Mouse (Mus musculus) lung, adult 2 months (tissue): ENCODE measurements around the gene Acoxl. TPM values are rescaled to one million over a fixed set of nuclear protein-coding genes. Genes with fewer than 3 reads are reported as not detected.

ENCODE experiments used
- DNase-seq: peaks from one replicate; pipeline ENCODE4 v3.0.0; 2022
- H3K4me1 ChIP-seq: fragments of 200-500 bp; 2 replicates; pipeline ENCODE4 v1.6.1; 2011; ENCODE audit warnings: low read length; ENCODE audit not compliant: control insufficient read depth, insufficient read depth
- H3K4me3 ChIP-seq: fragments of 200-500 bp; replicated peaks from 2 replicates; pipeline ENCODE3; 2011; ENCODE audit warnings: low read depth, mild to moderate bottlenecking, control low read depth, low read length; ENCODE audit errors: extremely low read depth
- CTCF ChIP-seq: fragments of 200-500 bp; IDR thresholded peaks from 2 replicates; pipeline ENCODE4 v1.5.1; 2011; ENCODE audit warnings: mild to moderate bottlenecking, low read length, control low read depth; ENCODE audit not compliant: insufficient read depth
- POLR2A ChIP-seq: fragments of 200-500 bp; IDR thresholded peaks from 2 replicates; pipeline ENCODE4 v1.6.1; 2011; ENCODE audit warnings: low read depth, mild to moderate bottlenecking, control low read depth, low read length, borderline replicate concordance; ENCODE audit errors: extremely low read depth
- WGBS: fragments of 180-500 bp; shearing (Covaris S2); methylation state at CpG from one replicate; pipeline ENCODE4 v1.1.7; 2018; 5-methylcytosine and 5-hydroxymethylcytosine counted together
- polyA plus RNA-seq: library from polyadenylated mRNA; depleted of rRNA; stranded (reverse); fragments of >200 nt; gene quantifications from 2 replicates; pipeline ENCODE4 v1.2.3, GENCODE M21; 2012

Gene Acoxl
- polyA plus RNA-seq, 1 experiment, result 52.4 TPM

DNA sequence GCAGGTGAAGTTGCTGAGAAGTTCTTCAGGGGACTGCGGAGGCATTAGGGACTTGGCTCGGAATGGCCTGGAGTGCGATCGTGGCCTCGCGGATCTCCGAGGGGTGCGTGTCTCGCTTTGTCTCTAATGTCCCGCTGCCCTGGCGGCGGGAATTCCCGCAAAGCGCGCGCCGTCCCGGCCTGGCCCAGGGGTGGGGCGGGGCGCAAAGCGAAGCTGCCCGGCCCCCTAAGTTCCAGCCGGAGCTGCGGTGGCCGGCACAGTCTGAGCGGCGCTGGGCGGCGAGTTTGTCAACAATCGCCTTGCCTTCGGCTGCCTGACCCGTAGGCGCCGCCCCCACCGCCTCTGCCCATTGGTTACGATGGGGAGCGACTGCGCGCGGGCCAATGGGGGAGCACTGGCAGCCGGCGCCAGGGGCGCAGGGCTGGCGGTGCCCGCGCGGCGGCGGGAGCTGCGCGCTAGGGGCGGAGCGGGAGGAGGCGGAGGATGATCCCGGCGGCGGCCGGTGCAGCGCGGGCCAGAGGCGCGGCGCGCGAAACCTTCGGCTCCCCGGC, 288.5 kb downstream of the Acoxl start:
- TF ChIP-seq CTCF (no peak), POLR2A (peak; percentile 55; the same call in 1 of the 2 replicates)
- peak; percentile 91 for DNase-seq
- 1% methylated on average over 67 of the region's 67 CpGs for WGBS
- Histone ChIP-seq H3K4me3 (peak overlapping the region; percentile 94), H3K4me1 (peaks cover 24% of the 10 kb centered on the region)

DNA sequence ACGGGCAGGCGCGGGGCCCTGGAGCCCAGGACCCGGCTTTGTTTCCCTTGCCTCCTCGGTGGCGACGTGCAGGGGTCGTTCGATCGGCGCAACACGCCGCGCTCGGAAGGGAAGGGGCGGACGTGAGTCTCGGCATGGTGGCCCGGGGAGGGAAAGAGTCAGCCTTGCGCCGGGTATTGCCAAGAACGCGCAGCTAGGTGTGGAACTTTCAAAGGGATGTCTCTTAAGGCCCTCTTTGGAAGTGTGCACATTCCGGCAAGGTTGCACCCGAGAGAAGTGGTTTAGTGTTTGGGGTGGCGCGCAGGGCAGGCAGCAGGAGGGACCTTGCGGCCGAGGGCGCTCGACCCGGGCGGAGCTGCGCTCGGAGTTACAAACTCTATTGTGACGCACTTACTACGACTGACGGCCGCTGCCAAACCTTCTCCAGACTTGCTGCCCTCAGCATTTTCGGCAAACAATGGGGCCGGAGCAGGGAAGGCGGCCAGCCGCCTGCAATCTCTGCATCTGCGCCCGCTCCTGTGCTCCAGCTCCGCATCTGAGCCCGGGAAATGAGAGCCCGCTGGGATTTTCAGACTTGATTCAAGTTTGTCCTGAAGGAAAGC, 289.1 kb downstream of the Acoxl start:
- DNase-seq, result peak; percentile 82
- peak overlapping the region; percentile 81 for H3K4me3 ChIP-seq
- peaks cover 24% of the 10 kb centered on the region for H3K4me1 ChIP-seq
- under 1% methylated on average over 48 of the region's 48 CpGs for WGBS
- TF ChIP-seq POLR2A (peak; percentile 52; the same call in 1 of the 2 replicates), CTCF (no peak)

- DNase-seq, result no peak
- TF ChIP-seq POLR2A (no peak), CTCF (no peak)
- Histone ChIP-seq H3K4me3 (no peak overlapping the region), H3K4me1 (peaks cover 21% of the 10 kb centered on the region)
- WGBS, result 72% methylated on average over 10 of the region's 10 CpGs
Measured at GRCm38 (mm10) chr2:128128532-128128931, 289.9 kb downstream of the Acoxl start.

- 82% methylated on average over 11 of the region's 11 CpGs for WGBS
Measured at GRCm38 (mm10) chr2:128131503-128131902, 292.8 kb downstream of the Acoxl start.

GRCm38 (mm10) chr2:128132635-128133034, 294.0 kb downstream of the Acoxl start:
- Histone ChIP-seq H3K4me3 (no peak overlapping the region), H3K4me1 (peaks cover 12% of the 10 kb centered on the region)
- no peak for DNase-seq
- WGBS, result 87% methylated on average over 5 of the region's 5 CpGs
- TF ChIP-seq CTCF (no peak), POLR2A (no peak)

More at GRCm38 (mm10) chr2:128131503-128131902, 292.8 kb downstream of the Acoxl start:
- TF ChIP-seq CTCF (no peak), POLR2A (no peak)
- Histone ChIP-seq H3K4me3 (no peak overlapping the region), H3K4me1 (peaks cover 9% of the 10 kb centered on the region)
- DNase-seq, result no peak

- TF ChIP-seq CTCF, result no peak
- TF ChIP-seq POLR2A, result no peak
Measured at GRCm38 (mm10) chr2:128133865-128134264, 295.2 kb downstream of the Acoxl start.

GRCm38 (mm10) chr2:128134474-128134873, 295.8 kb downstream of the Acoxl start:
- no peak overlapping the region for H3K4me3 ChIP-seq
- no peak for DNase-seq
- 64% methylated on average over 5 of the region's 5 CpGs for WGBS
- TF ChIP-seq POLR2A (no peak), CTCF (no peak)
- H3K4me1 ChIP-seq, result peaks cover 3% of the 10 kb centered on the region; the same call in 1 of the 2 replicates

More at GRCm38 (mm10) chr2:128133865-128134264, 295.2 kb downstream of the Acoxl start:
- DNase-seq, result no peak
- H3K4me3 ChIP-seq, result no peak overlapping the region
- H3K4me1 ChIP-seq, result peaks cover 3% of the 10 kb centered on the region; the same call in 1 of the 2 replicates

- no peak overlapping the region for H3K4me3 ChIP-seq
- peaks cover 3% of the 10 kb centered on the region; the same call in 1 of the 2 replicates for H3K4me1 ChIP-seq
- no peak for DNase-seq
- 81% methylated on average over 8 of the region's 8 CpGs for WGBS
- TF ChIP-seq POLR2A (no peak), CTCF (no peak)
Measured at GRCm38 (mm10) chr2:128134948-128135347, 296.3 kb downstream of the Acoxl start.

- DNase-seq, result no peak
- Histone ChIP-seq H3K4me3 (no peak overlapping the region), H3K4me1 (peaks cover 3% of the 10 kb centered on the region; the same call in 1 of the 2 replicates)
- TF ChIP-seq POLR2A (no peak), CTCF (no peak)
- 69% methylated on average over 16 of the region's 16 CpGs for WGBS
Measured at GRCm38 (mm10) chr2:128136769-128137433, 298.2 kb downstream of the Acoxl start.
